Mouse (Mus musculus) midbrain, embryonic 15.5 days (tissue): ENCODE results near the gene Rpl23a. TPM values are rescaled to one million over a fixed set of nuclear protein-coding genes. Genes with fewer than 3 reads are reported as not detected.

Experiments used
- ATAC-seq: fragments of 200-750 bp; cut with Nextera tagmentation; replicated peaks from 2 replicates; pipeline ENCODE4 v1.8.0; 2017; ENCODE audit warnings: moderate TSS enrichment
- H3K27ac ChIP-seq: fragments of 300-500 bp; sonication (generic); 2 replicates; pipeline ENCODE4 v1.5.1; 2015; ENCODE audit warnings: mild to moderate bottlenecking, inconsistent platforms
- H3K27me3 ChIP-seq: fragments of 300-500 bp; sonication (generic); replicated peaks from 2 replicates; pipeline ENCODE4 v1.6.1; 2015; ENCODE audit warnings: inconsistent platforms
- H3K36me3 ChIP-seq: fragments of 300-500 bp; sonication (generic); replicated peaks from 2 replicates; pipeline ENCODE4 v1.6.1; 2015; ENCODE audit warnings: inconsistent platforms
- H3K4me1 ChIP-seq: fragments of 300-500 bp; sonication (generic); 2 replicates; pipeline ENCODE4 v1.6.1; 2015; ENCODE audit warnings: inconsistent platforms
- H3K4me2 ChIP-seq: fragments of 300-500 bp; sonication (generic); 2 replicates; pipeline ENCODE4 v1.6.1; 2015; ENCODE audit warnings: inconsistent platforms, mild to moderate bottlenecking, moderate library complexity
- H3K4me3 ChIP-seq: fragments of 300-500 bp; sonication (generic); 2 replicates; pipeline ENCODE4 v1.5.1; 2015; ENCODE audit warnings: mild to moderate bottlenecking, inconsistent platforms
- H3K9ac ChIP-seq: fragments of 300-500 bp; sonication (generic); 2 replicates; pipeline ENCODE4 v1.6.1; 2015; ENCODE audit warnings: mild to moderate bottlenecking, inconsistent platforms
- H3K9me3 ChIP-seq: fragments of 300-500 bp; sonication (generic); 2 replicates; pipeline ENCODE4 v1.6.1; 2016; ENCODE audit warnings: inconsistent platforms
- WGBS: fragments of 180-500 bp; shearing (Covaris S2); methylation state at CpG from one replicate; pipeline ENCODE4 v1.1.7; 2015; ENCODE audit warnings: mixed read lengths; 5-methylcytosine and 5-hydroxymethylcytosine counted together
- polyA plus RNA-seq: library from polyadenylated mRNA; unstranded; fragments of >200 nt; fragmentation: Nextera tagmentation; extraction: Ambion mirVana; gene quantifications from 2 replicates; pipeline ENCODE4 v1.2.1, GENCODE M21; 2015

Gene Rpl23a
- polyA plus RNA-seq: 695 and 703 TPM in 2 replicates

- H3K4me2 ChIP-seq: peak within 1 kb of the TSS; percentile 69
- peaks cover 41% of the 10 kb centered on the region for H3K4me1 ChIP-seq
- H3K9me3 ChIP-seq: no peaks in the 10 kb centered on the region
- peak within 1 kb of the TSS; percentile 96 for H3K27ac ChIP-seq
- peak; percentile 95 for ATAC-seq
- peak within 1 kb of the TSS; percentile 81 for H3K4me3 ChIP-seq
- peaks cover 17% of the 10 kb centered on the region for H3K36me3 ChIP-seq
- WGBS: under 1% methylated on average over 38 of the region's 38 CpGs
- H3K27me3 ChIP-seq: no peaks in the 10 kb centered on the region
- peak within 1 kb of the TSS; percentile 92 for H3K9ac ChIP-seq
These were observed at the start of gene Rpl23a for GRCm38 (mm10) chr11:78182961-78183844. Rpl23a (minus strand) TSS chr11:78183584.

GRCm38 (mm10) chr11:78231518-78231917, 48.1 kb upstream of the Rpl23a start:
- H3K27me3 ChIP-seq: no peaks in the 10 kb centered on the region
- no peak overlapping the region for H3K4me2 ChIP-seq
- WGBS: 95% methylated on average over 6 of the region's 6 CpGs
- no peak for ATAC-seq
- no peak overlapping the region for H3K27ac ChIP-seq
- peaks cover 68% of the 10 kb centered on the region for H3K36me3 ChIP-seq
- H3K9ac ChIP-seq: no peak overlapping the region
- H3K4me3 ChIP-seq: no peak overlapping the region
- no peaks in the 10 kb centered on the region for H3K4me1 ChIP-seq
- no peaks in the 10 kb centered on the region for H3K9me3 ChIP-seq

GRCm38 (mm10) chr11:78223586-78223985, 40.2 kb upstream of the Rpl23a start:
- no peak overlapping the region for H3K9ac ChIP-seq
- no peaks in the 10 kb centered on the region for H3K9me3 ChIP-seq
- no peak overlapping the region for H3K4me2 ChIP-seq
- no peak overlapping the region for H3K27ac ChIP-seq
- WGBS: 95% methylated on average over 4 of the region's 4 CpGs
- no peak overlapping the region for H3K4me3 ChIP-seq
- no peak for ATAC-seq
- H3K4me1 ChIP-seq: no peaks in the 10 kb centered on the region
- peaks cover 83% of the 10 kb centered on the region for H3K36me3 ChIP-seq
- H3K27me3 ChIP-seq: no peaks in the 10 kb centered on the region

GRCm38 (mm10) chr11:78215709-78216317, 32.4 kb upstream of the Rpl23a start:
- H3K4me1 ChIP-seq: no peaks in the 10 kb centered on the region
- no peaks in the 10 kb centered on the region for H3K27me3 ChIP-seq
- H3K36me3 ChIP-seq: peaks cover 80% of the 10 kb centered on the region
- H3K27ac ChIP-seq: no peak overlapping the region
- 91% methylated on average over 11 of the region's 11 CpGs for WGBS
- H3K9me3 ChIP-seq: no peaks in the 10 kb centered on the region
- no peak overlapping the region for H3K4me2 ChIP-seq
- H3K9ac ChIP-seq: no peak overlapping the region
- ATAC-seq: no peak
- no peak overlapping the region for H3K4me3 ChIP-seq

GRCm38 (mm10) chr11:78213086-78213817, 29.9 kb upstream of the Rpl23a start:
- Histone ChIP-seq H3K36me3 (peaks cover 82% of the 10 kb centered on the region), H3K4me3 (no peak overlapping the region), H3K9ac (no peak overlapping the region), H3K27ac (no peak overlapping the region), H3K4me2 (no peak overlapping the region), H3K9me3 (no peaks in the 10 kb centered on the region), H3K27me3 (no peaks in the 10 kb centered on the region), H3K4me1 (no peaks in the 10 kb centered on the region)
- ATAC-seq: no peak
- WGBS: 96% methylated on average over 14 of the region's 14 CpGs

- Histone ChIP-seq H3K4me2 (no peak overlapping the region), H3K36me3 (peaks cover 84% of the 10 kb centered on the region), H3K27ac (no peak overlapping the region), H3K9ac (no peak overlapping the region), H3K4me1 (no peaks in the 10 kb centered on the region), H3K4me3 (no peak overlapping the region), H3K27me3 (no peaks in the 10 kb centered on the region), H3K9me3 (no peaks in the 10 kb centered on the region)
- ATAC-seq: no peak
- WGBS: 79% methylated on average over 5 of the region's 5 CpGs
These were observed 28.1 kb upstream of the Rpl23a start for GRCm38 (mm10) chr11:78211513-78211912.

- no peak for ATAC-seq
- Histone ChIP-seq H3K4me2 (no peak overlapping the region), H3K27ac (no peak overlapping the region), H3K27me3 (no peaks in the 10 kb centered on the region), H3K4me3 (no peak overlapping the region), H3K4me1 (no peaks in the 10 kb centered on the region), H3K36me3 (peaks cover 82% of the 10 kb centered on the region), H3K9me3 (no peaks in the 10 kb centered on the region), H3K9ac (no peak overlapping the region)
- WGBS: 84% methylated on average over 7 of the region's 7 CpGs
These were observed 27.2 kb upstream of the Rpl23a start for GRCm38 (mm10) chr11:78210615-78211014.

- Histone ChIP-seq H3K4me1 (no peaks in the 10 kb centered on the region), H3K9ac (no peak overlapping the region), H3K36me3 (peaks cover 78% of the 10 kb centered on the region), H3K27ac (no peak overlapping the region), H3K9me3 (no peaks in the 10 kb centered on the region), H3K27me3 (no peaks in the 10 kb centered on the region), H3K4me2 (no peak overlapping the region), H3K4me3 (no peak overlapping the region)
- no peak for ATAC-seq
- 96% methylated on average over 6 of the region's 6 CpGs for WGBS
These were observed 26.5 kb upstream of the Rpl23a start for GRCm38 (mm10) chr11:78209886-78210285.

GRCm38 (mm10) chr11:78207190-78207589, 23.8 kb upstream of the Rpl23a start:
- H3K4me1 ChIP-seq: no peaks in the 10 kb centered on the region
- WGBS: 89% methylated on average over 7 of the region's 7 CpGs
- no peak for ATAC-seq
- no peak overlapping the region for H3K27ac ChIP-seq
- no peaks in the 10 kb centered on the region for H3K9me3 ChIP-seq
- H3K9ac ChIP-seq: no peak overlapping the region
- no peak overlapping the region for H3K4me2 ChIP-seq
- no peak overlapping the region for H3K4me3 ChIP-seq
- no peaks in the 10 kb centered on the region for H3K27me3 ChIP-seq
- peaks cover 60% of the 10 kb centered on the region for H3K36me3 ChIP-seq

- no peaks in the 10 kb centered on the region for H3K9me3 ChIP-seq
- no peak overlapping the region for H3K4me2 ChIP-seq
- H3K27me3 ChIP-seq: no peaks in the 10 kb centered on the region
- H3K9ac ChIP-seq: no peak overlapping the region
- 74% methylated on average over 13 of the region's 13 CpGs for WGBS
- peaks cover 48% of the 10 kb centered on the region for H3K36me3 ChIP-seq
- ATAC-seq: no peak
- no peaks in the 10 kb centered on the region for H3K4me1 ChIP-seq
- no peak overlapping the region for H3K4me3 ChIP-seq
- 0 out of 2 replicates have a peak overlapping the region, but pooled peaks have one; percentile 8 for H3K27ac ChIP-seq
These were observed 22.2 kb upstream of the Rpl23a start for GRCm38 (mm10) chr11:78205361-78206206.

- no peaks in the 10 kb centered on the region for H3K4me1 ChIP-seq
- no peak overlapping the region for H3K27ac ChIP-seq
- H3K36me3 ChIP-seq: peaks cover 35% of the 10 kb centered on the region
- WGBS: 70% methylated on average over 6 of the region's 6 CpGs
- no peak overlapping the region for H3K4me3 ChIP-seq
- ATAC-seq: no peak
- no peaks in the 10 kb centered on the region for H3K27me3 ChIP-seq
- no peak overlapping the region for H3K4me2 ChIP-seq
- no peak overlapping the region for H3K9ac ChIP-seq
- H3K9me3 ChIP-seq: no peaks in the 10 kb centered on the region
These were observed 20.9 kb upstream of the Rpl23a start for GRCm38 (mm10) chr11:78204287-78204686.
